Mouse (Mus musculus) stomach, postnatal 0 days (tissue): Measurements from ENCODE around the gene Cdk12.

Experiments
- CTCF ChIP-seq: IDR thresholded peaks from 2 replicates; pipeline ENCODE4 v1.5.1; 2016; ENCODE audit warnings: antibody characterized with exemption, low read depth, mild to moderate bottlenecking, moderate library complexity
- EP300 ChIP-seq: optimal IDR thresholded peaks from 2 replicates; pipeline ENCODE3; 2016; ENCODE audit warnings: antibody characterized with exemption

- TF ChIP-seq CTCF: no peak
- no peak for TF ChIP-seq EP300
These were observed 118.8 kb downstream of the Cdk12 start for GRCm38 (mm10) chr11:98321677-98322003.
